Mouse (Mus musculus) cortical plate, adult 2 months (tissue): ENCODE measurements at regions not wholly inside any gene's neighbourhood (a gene's known extent, or its start where the extent isn't known, plus 50 kb on each side); places are given as distances from the start of the nearest gene placed in this dataset.

Source experiments
- CTCF ChIP-seq: fragments of 200-500 bp; IDR thresholded peaks from 2 replicates; pipeline ENCODE4 v1.5.1; 2011; ENCODE audit warnings: mild to moderate bottlenecking, control low read depth, low read length; ENCODE audit not compliant: insufficient read depth; ENCODE audit errors: extremely low read depth
- POLR2A ChIP-seq: fragments of 200-500 bp; IDR thresholded peaks from 2 replicates; pipeline ENCODE4 v1.6.1; 2011; ENCODE audit warnings: mild to moderate bottlenecking, low read length, control low read depth; ENCODE audit not compliant: insufficient read depth; ENCODE audit errors: extremely low read depth

DNA sequence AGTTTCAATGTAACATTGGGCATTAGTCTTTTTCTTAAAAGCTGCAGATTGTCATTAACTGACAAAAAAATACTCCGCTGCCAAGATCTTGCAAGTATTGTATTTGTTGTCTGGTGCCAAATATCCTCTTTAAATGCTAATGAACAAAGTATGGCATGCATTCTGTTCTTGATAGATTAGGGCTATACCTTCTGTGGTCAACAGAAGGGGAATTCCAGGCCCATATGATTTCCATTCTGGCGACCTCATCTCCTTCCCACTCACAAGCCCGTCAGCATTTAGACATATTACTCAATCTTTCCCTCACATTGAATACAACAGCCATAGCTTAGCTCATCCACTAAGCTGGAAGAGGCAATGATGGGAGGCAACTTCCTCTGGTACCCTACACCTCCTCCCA is 272.8 kb upstream of the Dach1 start:
- TF ChIP-seq CTCF (no peak), POLR2A (no peak)
